Mouse (Mus musculus): ENCODE data around the gene Otub2. TPM values are rescaled to one million over a fixed set of nuclear protein-coding genes. Genes with fewer than 3 reads are reported as not detected.

Otub2 gene
- polyA plus RNA-seq, 1 experiment from 2014 or later, result 15.4 TPM

DNA sequence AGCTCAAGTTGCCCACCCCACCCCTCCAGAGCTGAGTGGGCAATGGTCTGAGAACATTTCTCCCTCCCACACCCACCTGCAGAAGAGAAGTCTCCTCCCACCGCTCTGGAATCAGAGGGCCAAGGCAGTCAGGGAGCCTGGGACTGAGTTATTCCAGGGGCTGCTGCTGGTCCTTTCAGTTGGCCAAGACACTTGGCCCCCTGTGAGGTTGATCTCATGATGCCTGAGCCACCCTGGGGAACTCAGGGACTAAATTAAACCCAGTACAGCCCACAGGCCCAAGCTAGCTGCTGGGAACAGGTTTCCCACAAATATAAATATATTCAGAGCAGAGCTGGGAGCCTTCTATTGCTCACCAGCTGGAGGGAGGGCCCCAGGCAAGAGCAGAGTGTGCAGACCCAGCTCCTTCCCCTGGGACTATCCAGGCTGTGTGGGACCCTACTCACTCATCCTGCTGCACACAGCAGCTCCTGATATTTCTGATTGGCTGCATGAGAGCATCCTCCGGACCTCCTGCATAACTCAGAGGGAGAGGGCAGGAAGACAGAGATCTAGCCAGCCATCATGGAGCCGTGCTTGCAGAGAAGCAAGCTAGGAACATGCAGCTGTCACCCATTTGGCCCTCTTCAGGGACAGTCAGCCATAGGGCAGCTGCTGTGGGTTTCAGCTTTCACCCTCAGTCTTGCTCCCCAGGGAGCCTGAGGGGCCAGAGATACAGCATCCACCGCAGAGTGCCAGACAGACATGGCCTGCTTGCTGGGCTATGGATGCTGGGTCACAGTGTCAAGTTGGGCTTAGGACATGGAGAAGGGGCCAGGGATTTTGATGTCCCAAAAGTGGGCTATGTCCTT is 29.3 kb upstream of the Otub2 start:
- Histone ChIP-seq H3K36me3 (no peaks in the 10 kb centered on the region), H3K27ac (peak overlapping the region; percentile 25), H3K4me1 (replicated peaks) (peaks cover 15% of the 10 kb centered on the region), H3K9me3 (no peaks in the 10 kb centered on the region), H3K27me3 (ENCODE audit: insufficient read depth, poor library complexity, severe bottlenecking) (no peaks in the 10 kb centered on the region), H3K4me3 (no peak overlapping the region)
- WGBS, result 65% methylated on average over 4 of the region's 4 CpGs
- DNase-seq (ENCODE audit: low spot score), result no peak

DNA sequence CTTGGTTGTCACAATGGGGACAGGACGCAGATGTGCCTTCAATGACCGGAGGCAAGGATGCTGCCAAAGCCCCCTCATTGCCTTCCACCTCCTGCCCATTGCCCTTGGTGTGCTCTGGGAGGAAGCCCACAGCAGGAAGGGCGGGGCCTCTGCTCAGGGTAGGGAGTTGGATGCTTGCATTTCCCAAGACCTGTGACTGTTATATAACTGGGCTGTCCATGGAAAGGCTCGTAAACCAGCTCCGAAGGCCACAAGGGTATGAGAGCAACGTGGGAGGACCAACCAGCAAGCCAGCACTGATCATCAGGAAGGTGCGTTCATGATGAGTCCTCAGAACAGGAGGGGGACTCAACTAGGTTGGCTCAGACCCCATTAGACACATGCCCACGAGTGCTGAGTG is 27.7 kb upstream of the Otub2 start:
- Histone ChIP-seq H3K4me1 (replicated peaks) (peaks cover 15% of the 10 kb centered on the region), H3K27ac (no peak overlapping the region), H3K36me3 (no peaks in the 10 kb centered on the region), H3K27me3 (ENCODE audit: insufficient read depth, poor library complexity, severe bottlenecking) (no peaks in the 10 kb centered on the region), H3K4me3 (no peak overlapping the region), H3K9me3 (no peaks in the 10 kb centered on the region)
- DNase-seq (ENCODE audit: low spot score), result no peak
- whole genome bisulfite sequencing, result 85% methylated on average over 8 of the region's 8 CpGs

DNA sequence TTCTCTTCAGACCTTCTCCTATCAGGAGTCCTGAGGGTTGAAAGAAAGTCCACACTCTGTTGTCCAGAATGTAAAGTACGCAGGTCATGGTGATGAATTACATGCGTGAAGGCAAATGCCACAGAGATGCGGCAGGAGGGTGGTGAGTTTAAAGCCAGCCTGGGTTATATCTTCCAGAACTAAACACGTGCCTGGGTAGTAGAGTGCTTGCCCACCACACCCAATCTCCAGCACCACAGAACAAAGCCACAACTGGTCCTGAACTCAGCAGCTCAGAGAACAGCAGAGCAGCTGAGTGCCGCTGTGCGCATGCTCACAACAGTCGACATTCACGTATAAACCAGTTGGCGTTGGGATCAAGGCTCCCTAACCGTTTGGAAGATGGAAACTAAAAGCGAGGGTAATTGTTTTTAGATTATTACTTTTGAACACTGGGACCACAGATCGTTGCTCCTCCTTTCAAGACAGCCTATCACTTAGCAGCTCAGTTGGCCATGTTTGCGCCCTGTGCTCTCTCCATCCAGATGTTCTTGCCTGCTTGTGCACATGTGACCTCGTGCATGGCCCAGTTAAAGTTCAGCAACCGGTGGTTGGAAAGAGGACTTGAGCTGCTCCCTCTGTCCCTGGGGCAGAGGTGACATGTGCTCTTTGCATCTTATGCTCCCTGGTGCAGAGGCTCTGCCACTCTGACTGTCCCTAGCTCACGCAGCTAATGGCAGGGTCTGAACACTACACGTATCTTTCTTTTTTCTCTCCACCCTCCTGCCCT is 26.8 kb upstream of the Otub2 start:
- Histone ChIP-seq H3K27ac (no peak overlapping the region), H3K4me1 (replicated peaks) (peaks cover 15% of the 10 kb centered on the region), H3K9me3 (no peaks in the 10 kb centered on the region), H3K4me3 (no peak overlapping the region), H3K36me3 (no peaks in the 10 kb centered on the region), H3K27me3 (ENCODE audit: insufficient read depth, poor library complexity, severe bottlenecking) (peaks cover 2% of the 10 kb centered on the region)
- 88% methylated on average over 17 of the region's 17 CpGs for WGBS
- no peak for DNase-seq (ENCODE audit: low spot score)

GRCm38 (mm10) chr12:103362336-103362735 is 26.1 kb upstream of the Otub2 start:
- H3K27me3 ChIP-seq (ENCODE audit: insufficient read depth, poor library complexity, severe bottlenecking), result peaks cover 8% of the 10 kb centered on the region
- H3K9me3 ChIP-seq, result no peaks in the 10 kb centered on the region
- 75% methylated on average over 3 of the region's 3 CpGs for WGBS
- no peak overlapping the region for H3K27ac ChIP-seq
- no peak for DNase-seq (ENCODE audit: low spot score)
- H3K36me3 ChIP-seq, result no peaks in the 10 kb centered on the region
- H3K4me1 ChIP-seq (replicated peaks), result peaks cover 15% of the 10 kb centered on the region
- no peak overlapping the region for H3K4me3 ChIP-seq

DNA sequence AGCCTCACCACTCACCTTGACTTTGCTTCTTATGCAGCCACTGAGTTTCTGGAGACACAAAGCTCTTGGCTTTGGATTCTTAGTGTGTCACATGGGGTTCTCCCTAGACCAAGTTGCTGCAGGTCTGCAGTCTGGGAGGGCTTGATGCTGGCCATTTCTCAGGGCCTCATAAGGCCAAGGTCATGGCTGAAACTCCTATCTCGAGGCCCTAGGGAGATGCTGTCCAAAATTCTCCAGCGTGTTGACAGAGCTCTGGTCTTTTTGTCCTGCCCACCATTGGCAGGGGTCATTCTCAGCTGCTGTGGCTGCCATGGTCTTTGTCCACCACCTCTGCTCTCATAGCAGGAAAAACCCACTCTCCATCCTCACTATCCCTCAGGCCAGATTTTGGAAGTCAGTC is 21.3 kb upstream of the Otub2 start:
- WGBS, result 82% methylated on average over 2 of the region's 2 CpGs
- no peaks in the 10 kb centered on the region for H3K9me3 ChIP-seq
- no peak overlapping the region for H3K4me3 ChIP-seq

GRCm38 (mm10) chr12:103367620-103368325 is 20.7 kb upstream of the Otub2 start:
- WGBS, result 21% methylated on average over 18 of the region's 18 CpGs
- H3K4me3 ChIP-seq, result no peak overlapping the region

More for the DNA sequence above, 21.3 kb upstream of the Otub2 start:
- H3K4me1 ChIP-seq (replicated peaks), result peaks cover 8% of the 10 kb centered on the region
- 0 out of 2 replicates have a peak overlapping the region, but pooled peaks have one; percentile 53 for H3K27ac ChIP-seq
- DNase-seq (ENCODE audit: low spot score), result no peak
- H3K27me3 ChIP-seq (ENCODE audit: insufficient read depth, poor library complexity, severe bottlenecking), result peaks cover 22% of the 10 kb centered on the region
- H3K36me3 ChIP-seq, result no peaks in the 10 kb centered on the region

DNA sequence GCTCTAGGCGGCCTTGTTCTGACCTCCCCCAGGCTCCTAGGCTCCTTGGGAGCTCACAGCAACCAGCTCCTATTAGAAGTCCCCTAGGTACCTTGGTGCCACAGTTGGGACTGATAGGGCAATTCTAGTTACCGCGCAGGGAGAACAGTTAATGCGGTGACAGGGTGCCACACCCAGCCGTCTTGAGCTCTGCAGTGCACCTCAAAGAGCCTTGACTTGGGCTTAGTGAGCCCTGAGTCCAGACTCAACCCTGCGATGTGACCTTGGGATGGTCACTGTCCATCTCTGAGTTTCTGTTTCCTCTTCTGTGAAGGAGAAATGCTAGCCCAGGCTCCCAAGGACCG is 20.2 kb upstream of the Otub2 start:
- no peak for DNase-seq (ENCODE audit: low spot score)
- Histone ChIP-seq H3K27me3 (ENCODE audit: insufficient read depth, poor library complexity, severe bottlenecking) (peaks cover 22% of the 10 kb centered on the region), H3K27ac (no peak overlapping the region), H3K36me3 (no peaks in the 10 kb centered on the region), H3K9me3 (no peaks in the 10 kb centered on the region), H3K4me3 (no peak overlapping the region), H3K4me1 (replicated peaks) (peaks cover 8% of the 10 kb centered on the region)
- 76% methylated on average over 7 of the region's 7 CpGs for WGBS

More at GRCm38 (mm10) chr12:103367620-103368325, 20.7 kb upstream of the Otub2 start:
- H3K4me1 ChIP-seq (replicated peaks), result peaks cover 8% of the 10 kb centered on the region
- peak overlapping the region; percentile 53; the same call in 1 of the 2 replicates for H3K27ac ChIP-seq
- no peaks in the 10 kb centered on the region for H3K9me3 ChIP-seq
- peak; percentile 86 for DNase-seq (ENCODE audit: low spot score)
- no peaks in the 10 kb centered on the region for H3K36me3 ChIP-seq
- peaks cover 22% of the 10 kb centered on the region for H3K27me3 ChIP-seq (ENCODE audit: insufficient read depth, poor library complexity, severe bottlenecking)

- no peak for DNase-seq (ENCODE audit: low spot score)
- H3K4me1 ChIP-seq (replicated peaks), result peaks cover 8% of the 10 kb centered on the region
- H3K4me3 ChIP-seq, result no peak overlapping the region
- peaks cover 22% of the 10 kb centered on the region for H3K27me3 ChIP-seq (ENCODE audit: insufficient read depth, poor library complexity, severe bottlenecking)
- no peaks in the 10 kb centered on the region for H3K9me3 ChIP-seq
- no peaks in the 10 kb centered on the region for H3K36me3 ChIP-seq
- WGBS, result 60% methylated on average over 2 of the region's 2 CpGs
- H3K27ac ChIP-seq, result no peak overlapping the region
Measured at GRCm38 (mm10) chr12:103368777-103369176, 19.7 kb upstream of the Otub2 start.

DNA sequence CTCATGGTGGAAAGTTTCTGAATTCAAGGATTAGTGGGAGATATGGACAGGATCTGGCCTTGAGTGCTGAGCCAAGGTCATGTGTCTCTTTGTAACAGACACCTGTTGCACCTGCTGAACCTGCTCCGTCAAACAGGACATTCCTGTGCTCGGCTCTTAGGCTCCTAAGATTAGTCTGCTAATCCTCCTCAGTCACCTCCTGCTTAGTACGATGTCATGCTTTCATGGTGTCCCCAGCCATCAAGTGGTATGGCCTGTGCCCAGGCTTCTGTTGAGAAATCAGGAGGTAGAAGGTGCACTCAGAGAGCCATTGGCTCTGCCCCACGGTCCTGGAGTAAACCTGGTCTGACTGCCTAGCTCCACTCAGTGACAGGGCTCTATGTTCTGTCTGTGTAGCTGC is 17.6 kb upstream of the Otub2 start:
- no peaks in the 10 kb centered on the region for H3K36me3 ChIP-seq
- no peak overlapping the region for H3K4me3 ChIP-seq
- WGBS, result 87% methylated on average over 4 of the region's 4 CpGs
- H3K4me1 ChIP-seq (replicated peaks), result peaks cover 8% of the 10 kb centered on the region
- H3K27me3 ChIP-seq (ENCODE audit: insufficient read depth, poor library complexity, severe bottlenecking), result peaks cover 22% of the 10 kb centered on the region
- DNase-seq (ENCODE audit: low spot score), result no peak
- H3K9me3 ChIP-seq, result no peaks in the 10 kb centered on the region
- H3K27ac ChIP-seq, result no peak overlapping the region

- DNase-seq (ENCODE audit: low spot score), result peak; percentile 63
- 33% methylated on average over 6 of the region's 6 CpGs for WGBS
Measured at GRCm38 (mm10) chr12:103371711-103372110, 16.8 kb upstream of the Otub2 start.

DNA sequence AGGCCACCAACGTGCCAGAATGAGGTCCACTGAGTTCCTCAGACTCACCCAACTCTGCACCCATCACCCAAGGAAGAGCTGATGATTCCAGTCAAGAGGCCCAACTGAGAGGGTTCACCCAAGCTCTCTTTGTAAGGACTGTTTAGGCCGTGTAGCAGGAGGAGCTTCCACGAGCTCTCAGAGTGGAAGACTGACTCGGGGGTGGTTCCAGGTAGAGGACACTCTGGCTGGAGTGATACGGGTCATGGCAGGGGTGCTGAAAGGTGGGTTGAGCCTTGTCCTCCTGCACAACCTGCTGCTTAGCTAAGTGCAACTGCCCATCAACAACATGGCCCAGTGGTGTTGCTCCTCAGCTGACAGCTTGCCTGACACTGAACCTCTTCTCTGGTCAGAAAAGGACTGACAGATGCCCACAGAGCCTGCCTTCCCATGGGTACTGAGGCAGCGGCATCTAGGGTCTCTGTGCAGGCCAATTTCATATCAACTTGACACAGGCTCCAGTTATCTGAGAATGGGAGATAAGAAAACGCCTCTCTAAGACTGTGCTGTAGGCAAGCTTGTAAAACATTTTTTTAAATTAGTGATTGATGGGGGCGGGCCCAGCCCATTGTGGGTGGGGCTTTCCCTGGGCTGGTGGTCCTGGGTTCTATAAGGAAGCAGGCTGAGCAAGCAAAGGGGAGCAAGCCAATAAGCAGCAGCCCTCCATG is 14.8 kb upstream of the Otub2 start:
- Histone ChIP-seq H3K27me3 (ENCODE audit: insufficient read depth, poor library complexity, severe bottlenecking) (peaks cover 6% of the 10 kb centered on the region), H3K4me3 (no peak overlapping the region), H3K4me1 (replicated peaks) (0 out of 2 replicates have a peak, but pooled peaks cover 3% of the 10 kb centered on the region), H3K9me3 (no peaks in the 10 kb centered on the region), H3K27ac (no peak overlapping the region), H3K36me3 (no peaks in the 10 kb centered on the region)
- 81% methylated on average over 8 of the region's 8 CpGs for WGBS
- no peak for DNase-seq (ENCODE audit: low spot score)

More at GRCm38 (mm10) chr12:103371711-103372110, 16.8 kb upstream of the Otub2 start:
- Histone ChIP-seq H3K27me3 (ENCODE audit: insufficient read depth, poor library complexity, severe bottlenecking) (peaks cover 20% of the 10 kb centered on the region), H3K4me3 (no peak overlapping the region), H3K9me3 (no peaks in the 10 kb centered on the region), H3K27ac (no peak overlapping the region), H3K36me3 (no peaks in the 10 kb centered on the region), H3K4me1 (replicated peaks) (peaks cover 9% of the 10 kb centered on the region)

GRCm38 (mm10) chr12:103376124-103376523 is 12.4 kb upstream of the Otub2 start:
- DNase-seq (ENCODE audit: low spot score), result no peak
- Histone ChIP-seq H3K4me1 (replicated peaks) (0 out of 2 replicates have a peak, but pooled peaks cover 3% of the 10 kb centered on the region), H3K4me3 (no peak overlapping the region), H3K36me3 (no peaks in the 10 kb centered on the region), H3K27ac (no peak overlapping the region), H3K9me3 (no peaks in the 10 kb centered on the region), H3K27me3 (ENCODE audit: insufficient read depth, poor library complexity, severe bottlenecking) (no peaks in the 10 kb centered on the region)
- 65% methylated on average over 5 of the region's 5 CpGs for WGBS

Data from hindbrain, embryonic 10.5 days (tissue).